Mouse (Mus musculus) neural tube, embryonic 10.5 days (tissue): ENCODE results near the gene Qdpr.
"Not testable (repeated sequence)": the region's sequence is repeated elsewhere in the genome, so short reads cannot be mapped to it uniquely, and the experiment has no call there.

Experiments used
- DNase-seq: peaks from one replicate; pipeline ENCODE4 v3.0.0-alpha.2; 2017; ENCODE audit warnings: low spot score; ENCODE audit errors: extremely low spot score

Qdpr gene

GRCm38 (mm10) chr5:45453451-45453850, 3.4 kb upstream of the Qdpr start, which contains the start of gene Clrn2:
Gene Clrn2 (plus strand): TSS chr5:45453751.
- no peak for DNase-seq

- DNase-seq, result peak; percentile 17
Measured at GRCm38 (mm10) chr5:45449206-45449605, 830 bp downstream of the Qdpr start.

GRCm38 (mm10) chr5:45448676-45449075, 1.4 kb downstream of the Qdpr start:
- no peak for DNase-seq

DNA sequence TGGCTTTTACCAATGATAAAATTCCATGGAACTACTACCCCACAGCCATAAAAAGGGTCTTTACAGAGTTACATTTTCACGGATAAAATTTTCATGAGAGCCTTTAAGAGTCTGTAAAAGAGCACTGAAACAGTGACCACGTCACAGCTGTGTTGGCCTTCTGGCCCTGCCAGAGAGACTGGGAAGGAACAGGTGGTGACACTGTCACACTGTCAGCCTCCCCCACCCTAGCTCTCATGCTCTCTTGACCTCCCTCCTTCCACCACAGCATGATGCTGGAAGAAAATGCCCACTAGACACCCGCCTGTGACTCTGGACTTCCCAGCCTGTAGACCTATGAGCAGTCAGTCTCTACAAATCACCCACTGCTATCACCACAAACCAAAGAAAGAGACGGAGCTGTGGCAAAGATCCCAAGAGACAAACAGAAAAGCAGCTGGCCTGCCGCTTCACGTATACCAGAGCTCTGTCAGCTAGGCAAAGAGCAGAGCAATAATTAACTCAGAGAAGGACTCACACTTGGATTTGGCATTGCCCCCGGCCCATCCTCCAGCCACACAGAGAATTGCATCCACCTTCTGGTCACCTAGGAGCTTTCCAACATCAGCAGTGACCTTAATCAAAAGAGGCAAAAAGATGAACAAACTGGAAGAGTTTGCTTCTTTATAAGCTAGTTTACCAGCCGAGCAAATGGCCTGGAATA, 5.8 kb downstream of the Qdpr start:
- DNase-seq, result no peak

- no peak for DNase-seq
Measured at GRCm38 (mm10) chr5:45441745-45442144, 8.3 kb downstream of the Qdpr start.

DNA sequence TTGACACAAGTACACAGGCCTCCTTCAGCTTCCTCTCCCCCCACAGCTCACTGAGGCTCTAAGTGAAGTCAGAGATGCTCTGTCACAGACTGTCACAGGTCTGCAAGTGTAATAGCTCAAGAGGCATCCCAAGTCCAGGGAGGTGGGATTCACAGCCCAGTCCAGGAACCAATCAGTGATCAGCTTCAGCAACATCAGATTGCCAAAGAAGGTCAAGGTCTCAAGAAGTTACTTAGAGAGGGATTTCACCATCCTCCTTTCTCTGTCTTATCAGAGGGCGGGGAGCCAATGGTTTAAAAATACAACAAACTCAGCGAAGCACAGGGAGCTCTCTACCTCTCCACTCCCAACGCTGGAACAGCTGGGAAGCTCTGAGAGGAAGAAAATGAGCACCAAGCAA, 8.9 kb downstream of the Qdpr start:
- no peak for DNase-seq

DNA sequence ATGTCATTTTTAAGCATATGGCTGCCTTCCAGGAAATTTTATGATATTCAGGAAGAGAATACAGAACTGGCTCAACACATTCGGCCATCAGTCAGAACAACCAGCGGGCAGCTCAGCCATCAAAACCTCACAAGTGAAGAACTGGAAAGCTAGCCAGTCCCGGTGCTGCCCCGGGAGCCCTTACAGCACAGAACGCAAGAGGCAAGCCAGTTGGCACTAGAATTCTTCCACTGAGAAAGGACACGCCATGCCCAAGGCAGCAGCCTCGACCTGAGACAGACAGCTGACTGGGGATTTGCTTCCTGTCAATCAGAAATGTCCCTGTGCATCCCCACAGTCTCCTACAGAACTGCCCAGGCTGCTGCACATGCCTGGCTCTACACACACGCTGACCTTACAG, 11.7 kb downstream of the Qdpr start:
- no peak for DNase-seq

- DNase-seq, result no peak
Measured at GRCm38 (mm10) chr5:45437826-45438225, 12.2 kb downstream of the Qdpr start.

- no peak for DNase-seq
Measured at GRCm38 (mm10) chr5:45435967-45436950, 13.8 kb downstream of the Qdpr start.

GRCm38 (mm10) chr5:45427891-45428290, 22.1 kb downstream of the Qdpr start:
- DNase-seq, result no peak

DNA sequence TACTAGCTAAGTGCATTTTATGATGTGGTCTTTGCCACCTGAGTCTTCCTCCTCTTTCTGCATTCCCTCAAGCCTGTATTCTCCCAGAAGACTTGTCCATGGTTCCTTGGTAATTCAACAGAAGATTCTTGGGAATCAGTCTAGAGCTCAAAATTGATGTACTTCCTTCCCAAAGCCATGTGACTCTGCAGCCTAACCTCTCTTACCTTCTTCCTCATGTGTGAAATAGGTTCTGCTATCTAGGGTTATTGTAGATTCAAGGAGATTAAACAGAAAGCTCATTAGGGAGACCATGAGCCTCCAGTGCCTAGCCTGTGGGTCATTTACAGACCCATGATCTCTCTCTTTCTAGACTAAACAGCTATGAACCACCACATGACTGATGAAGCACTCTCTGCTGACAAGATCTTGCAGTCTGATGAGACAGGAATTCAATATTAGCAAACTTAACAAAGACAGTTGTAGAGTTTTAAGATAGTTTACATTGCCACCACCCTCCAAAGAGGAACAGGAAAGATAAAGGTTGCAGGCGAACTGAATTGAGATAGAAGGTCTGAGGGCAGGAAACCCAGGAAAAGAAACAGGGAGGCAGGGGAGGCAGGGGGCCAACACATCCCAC, 23.5 kb downstream of the Qdpr start:
- no peak for DNase-seq

- not testable (repeated sequence) for DNase-seq
Measured at GRCm38 (mm10) chr5:45425771-45426170, 24.3 kb downstream of the Qdpr start.

DNA sequence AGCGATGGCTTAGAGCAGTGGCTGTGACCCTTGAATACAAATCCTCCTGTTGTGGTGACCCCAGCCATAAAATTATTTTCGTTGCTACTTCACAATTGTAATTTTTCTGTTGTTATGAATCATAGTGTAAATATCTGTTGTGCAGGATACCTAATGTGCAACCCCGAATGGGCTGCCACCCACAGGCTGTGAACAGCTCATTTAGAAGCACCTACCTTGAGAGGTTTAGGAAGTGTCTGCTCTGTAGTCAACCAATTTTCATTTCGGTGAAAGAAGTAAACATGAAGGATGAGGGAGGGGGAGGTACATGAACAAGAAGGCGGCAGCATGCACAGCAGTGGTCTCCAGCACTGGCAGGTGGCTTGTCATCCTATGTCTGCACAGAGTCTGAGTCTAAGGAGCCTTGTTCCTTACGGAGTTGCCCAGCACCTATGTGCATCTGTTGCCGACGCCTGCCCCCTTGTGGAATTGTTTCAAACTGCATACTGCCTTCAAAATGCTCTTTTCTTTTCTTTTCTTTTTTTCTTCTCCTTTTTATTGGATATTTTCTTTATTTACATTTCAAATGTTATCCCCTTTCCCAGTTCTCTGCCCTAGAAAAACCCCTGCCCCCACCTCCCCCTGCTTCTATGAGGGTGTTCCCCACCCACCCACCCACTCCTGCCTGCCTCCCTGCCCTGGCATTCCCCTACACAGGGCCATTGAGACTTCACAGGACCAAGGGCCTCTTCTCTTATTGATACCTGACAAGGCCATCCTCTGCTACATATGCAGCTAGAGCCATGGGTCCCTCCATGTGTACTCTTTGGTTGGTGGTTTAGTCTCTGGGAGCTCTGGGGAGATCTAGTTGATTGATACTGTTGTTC, 25.8 kb downstream of the Qdpr start:
- DNase-seq, result peak; percentile 55

DNA sequence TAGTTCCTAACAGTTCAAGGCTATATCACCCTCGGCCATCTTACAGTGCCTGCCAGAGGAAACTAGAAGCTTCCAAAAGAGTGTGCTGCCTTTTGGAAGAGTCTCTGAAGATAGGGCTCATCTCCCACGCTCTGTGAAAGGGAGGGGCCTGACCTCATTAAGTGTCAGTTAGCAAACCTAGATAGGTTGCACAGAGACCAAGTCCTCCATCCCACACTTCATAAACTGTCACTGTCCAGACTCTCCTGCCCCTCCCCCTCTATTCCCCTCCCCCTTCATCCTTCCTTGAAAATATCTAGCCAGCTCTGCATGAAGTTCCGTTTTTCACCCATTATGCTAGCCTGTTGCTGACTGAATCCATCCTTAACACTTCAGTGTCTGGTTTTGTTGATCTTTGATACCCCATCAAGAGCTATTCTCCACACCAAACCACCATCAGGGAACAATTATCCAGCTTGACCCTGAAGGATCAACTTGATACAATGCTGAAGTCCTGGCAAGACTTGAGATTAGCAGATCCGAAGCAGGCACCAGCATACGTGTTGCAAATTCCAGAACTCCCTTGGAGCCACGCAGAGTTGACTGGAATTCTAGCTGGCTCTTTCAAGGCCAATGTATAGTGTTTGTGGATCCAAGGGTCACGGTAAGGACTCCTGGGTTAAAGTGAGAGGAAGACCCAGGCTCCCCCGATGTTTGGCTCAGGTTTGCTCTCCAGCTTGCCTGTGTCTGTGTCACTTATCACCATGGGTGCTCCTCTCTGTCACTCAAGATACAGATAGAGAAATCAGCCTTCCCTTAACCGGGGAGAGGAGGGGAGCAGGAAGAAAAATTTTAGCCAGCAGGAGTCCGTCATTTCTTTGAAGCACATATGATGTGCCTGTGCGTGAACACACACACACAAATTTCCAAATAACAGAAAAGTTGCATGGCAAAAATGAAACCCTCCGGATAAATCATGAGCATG, 27.9 kb downstream of the Qdpr start:
- DNase-seq, result no peak

DNA sequence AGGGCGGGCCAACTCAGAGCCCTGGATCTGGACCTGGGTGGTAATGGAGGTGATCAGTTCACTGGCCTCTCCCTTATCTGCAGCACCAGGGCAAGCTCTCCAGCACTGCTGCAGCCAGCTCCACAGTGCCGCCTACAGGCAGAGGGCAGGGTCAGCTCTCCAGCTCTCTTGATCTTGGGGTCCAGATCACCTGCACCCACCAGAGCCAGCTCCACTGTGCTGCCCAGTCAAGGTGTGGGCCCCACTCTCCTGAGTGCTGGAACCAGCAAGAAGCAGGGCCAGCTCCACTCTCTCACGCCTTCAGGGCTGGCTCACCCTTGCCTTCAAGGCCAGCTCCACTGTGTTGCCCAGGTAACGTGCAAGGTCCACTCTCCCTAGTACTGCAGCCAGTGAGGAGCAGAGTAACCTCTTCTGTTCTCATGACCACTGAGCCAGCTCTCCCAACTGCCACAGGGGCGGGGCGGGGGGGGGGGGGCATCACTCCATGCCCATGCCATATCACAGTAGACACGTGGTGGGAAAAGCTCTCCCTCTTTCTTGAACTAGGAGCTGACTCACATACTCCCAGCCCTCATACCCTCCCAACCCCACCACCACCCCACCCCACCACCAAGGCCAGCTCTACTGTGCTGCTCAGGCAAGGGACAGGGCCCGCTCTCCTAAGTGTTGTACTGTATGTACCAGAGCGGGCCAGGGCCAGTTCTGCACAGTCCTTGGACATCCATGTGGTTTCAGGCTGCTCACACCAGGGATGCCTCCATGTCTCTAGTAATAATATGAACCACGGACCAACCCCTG, 30.0 kb downstream of the Qdpr start:
- no peak for DNase-seq

DNA sequence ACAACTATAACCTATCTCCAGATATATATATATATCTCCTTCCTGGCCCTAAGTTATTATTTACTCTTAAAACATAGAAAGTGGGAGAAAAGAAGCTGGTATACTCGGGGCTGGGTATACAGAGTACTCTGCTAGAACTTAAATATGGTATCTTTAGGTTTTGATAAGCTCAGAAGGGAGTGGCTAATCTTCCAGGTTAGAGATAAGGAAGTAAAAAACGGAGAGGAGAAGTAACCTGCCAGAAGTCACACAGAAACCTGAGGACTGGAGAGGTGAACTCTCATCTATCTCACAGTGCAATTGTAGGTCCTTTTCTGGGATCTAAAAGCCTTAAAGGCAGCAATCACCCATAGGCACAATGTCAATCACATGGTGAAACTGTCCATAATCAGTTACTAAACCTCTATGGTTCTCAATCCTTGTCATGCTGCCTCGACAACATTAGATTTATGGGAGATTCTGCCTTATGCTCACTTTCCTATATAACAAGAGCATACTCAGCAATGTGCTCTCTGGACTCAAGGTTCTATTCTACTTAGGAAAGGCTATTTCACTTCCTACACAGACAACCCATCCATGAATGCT, 32.1 kb downstream of the Qdpr start:
- no peak for DNase-seq

- DNase-seq, result no peak
Measured at GRCm38 (mm10) chr5:45416478-45416877, 33.6 kb downstream of the Qdpr start.

DNA sequence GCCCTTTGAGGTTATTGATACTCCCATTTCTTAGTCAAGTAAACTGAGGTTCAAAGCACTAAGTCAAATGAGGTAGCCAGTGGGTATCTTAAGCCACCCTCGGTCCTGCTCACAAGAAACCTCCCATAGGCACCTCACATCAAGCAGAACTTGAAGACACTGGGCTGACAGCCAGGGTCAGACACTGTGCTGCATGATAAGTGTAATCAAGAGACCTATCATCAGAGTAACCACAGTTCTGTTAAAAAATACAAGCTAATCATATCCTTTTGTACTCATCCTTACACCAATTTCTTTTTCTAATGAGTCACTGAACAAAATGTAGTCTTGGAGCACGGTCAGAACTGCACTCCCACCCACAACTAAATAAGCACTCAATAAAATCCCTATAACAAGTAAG, 43.9 kb downstream of the Qdpr start:
- DNase-seq, result no peak

DNA sequence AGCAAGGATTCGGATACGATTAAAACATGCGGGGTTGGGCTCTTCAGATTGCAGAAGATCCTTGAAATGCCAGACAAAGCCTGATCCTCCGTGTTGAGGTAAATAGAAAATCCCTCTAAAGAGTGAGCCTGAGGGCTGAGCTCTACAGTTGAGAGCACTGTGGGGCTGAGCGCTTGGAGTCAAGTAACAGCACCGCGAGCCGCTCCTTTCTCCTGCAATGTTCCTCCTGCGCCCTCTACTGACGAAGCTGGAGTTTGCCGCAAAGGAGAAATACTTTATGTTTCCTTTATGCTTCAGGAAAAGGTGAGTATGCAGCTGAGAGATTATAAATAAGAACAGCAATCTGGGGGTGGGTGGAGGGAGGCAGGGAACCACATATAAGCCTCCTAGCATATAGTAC, 47.4 kb downstream of the Qdpr start:
- DNase-seq, result peak; percentile 71
